Mouse (Mus musculus) intestine, postnatal 0 days (tissue): ENCODE measurements around the gene Cgrrf1. TPM values are rescaled to one million over a fixed set of nuclear protein-coding genes. Genes with fewer than 3 reads are reported as not detected.
"Not testable (repeated sequence)": the region's sequence is repeated elsewhere in the genome, so short reads cannot be mapped to it uniquely, and the experiment has no call there.

Source experiments
- ATAC-seq: fragments of 200-750 bp; cut with Nextera tagmentation; 2 replicates; pipeline ENCODE4 v1.8.0; 2017; ENCODE audit warnings: mild to moderate bottlenecking, moderate TSS enrichment, moderate library complexity
- H3K27ac ChIP-seq: fragments of 300-500 bp; sonication (generic); 2 replicates; pipeline ENCODE4 v1.5.1; 2014; ENCODE audit warnings: mild to moderate bottlenecking, low read depth, low read length, moderate library complexity
- H3K27me3 ChIP-seq: fragments of 300-500 bp; sonication (generic); replicated peaks from 2 replicates; pipeline ENCODE4 v1.6.1; 2014; ENCODE audit warnings: low read length, mixed read lengths; ENCODE audit not compliant: control insufficient read depth, insufficient read depth
- H3K36me3 ChIP-seq: fragments of 300-500 bp; sonication (generic); 2 replicates; pipeline ENCODE4 v1.6.1; 2014; ENCODE audit warnings: mild to moderate bottlenecking, moderate library complexity; ENCODE audit not compliant: control insufficient read depth, insufficient read depth
- H3K4me1 ChIP-seq: fragments of 300-500 bp; sonication (generic); replicated peaks from 2 replicates; pipeline ENCODE4 v1.6.1; 2014; ENCODE audit warnings: antibody characterized with exemption, low read length, mixed read lengths; ENCODE audit not compliant: control insufficient read depth, insufficient read depth
- H3K4me2 ChIP-seq: fragments of 300-500 bp; sonication (generic); replicated peaks from 2 replicates; pipeline ENCODE4 v1.6.1; 2014; ENCODE audit warnings: low read depth, mild to moderate bottlenecking, moderate library complexity
- H3K4me3 ChIP-seq: fragments of 300-500 bp; sonication (generic); 2 replicates; pipeline ENCODE4 v1.5.1; 2014; ENCODE audit warnings: low read depth, low read length
- H3K9ac ChIP-seq: fragments of 300-500 bp; sonication (generic); 2 replicates; pipeline ENCODE4 v1.6.1; 2014; ENCODE audit warnings: mild to moderate bottlenecking, low read depth, low read length
- H3K9me3 ChIP-seq: fragments of 300-500 bp; sonication (generic); 2 replicates; pipeline ENCODE4 v1.6.1; 2016; ENCODE audit warnings: mixed run types; ENCODE audit not compliant: control insufficient read depth
- CTCF ChIP-seq: sonication (generic); IDR thresholded peaks from 2 replicates; pipeline ENCODE4 v1.5.1; 2016; ENCODE audit warnings: low read depth, mild to moderate bottlenecking, control low read depth, antibody characterized with exemption, moderate library complexity
- WGBS: fragments of 180-500 bp; shearing (Covaris S2); extraction: QIAGEN DNeasy Blood & Tissue Kit; methylation state at CpG from one replicate; pipeline ENCODE4 v1.1.7; 2014; 5-methylcytosine and 5-hydroxymethylcytosine counted together
- polyA plus RNA-seq: library from polyadenylated mRNA; unstranded; fragments of >200 nt; fragmentation: Nextera tagmentation; extraction: Ambion mirVana; gene quantifications from 2 replicates; pipeline ENCODE4 v1.2.1, GENCODE M21; 2015

Cgrrf1 gene
- polyA plus RNA-seq, 1 experiment from 2014 or later: 35.3 TPM

DNA sequence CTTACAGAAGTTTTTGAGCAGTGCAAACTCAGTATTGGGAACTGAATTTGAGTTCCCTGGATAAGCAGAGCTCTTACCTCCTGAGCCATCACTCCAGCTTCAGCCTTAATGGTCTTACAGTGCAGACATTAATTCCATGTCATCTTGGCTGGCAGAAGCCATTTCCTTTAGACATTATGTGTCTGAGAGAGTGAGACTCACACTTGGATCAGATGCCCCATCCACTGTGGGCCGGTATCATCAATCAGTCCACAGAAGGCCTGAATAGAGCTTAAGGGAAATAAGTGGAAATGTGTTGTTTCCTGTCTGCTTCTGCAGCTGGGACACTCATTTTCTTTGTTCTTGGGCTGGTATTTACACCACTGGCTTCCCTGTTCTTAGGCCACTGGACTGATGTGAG, 28.1 kb upstream of the Cgrrf1 start:
- WGBS: 84% methylated on average over 1 of the region's 1 CpGs
- Histone ChIP-seq H3K4me1 (no peaks in the 10 kb centered on the region), H3K4me3 (no peak overlapping the region), H3K9ac (no peak overlapping the region), H3K4me2 (no peak overlapping the region), H3K36me3 (no peaks in the 10 kb centered on the region; the same call in 1 of the 2 replicates), H3K9me3 (no peaks in the 10 kb centered on the region), H3K27me3 (no peaks in the 10 kb centered on the region), H3K27ac (no peak overlapping the region)
- ATAC-seq: no peak
- no peak for TF ChIP-seq CTCF

DNA sequence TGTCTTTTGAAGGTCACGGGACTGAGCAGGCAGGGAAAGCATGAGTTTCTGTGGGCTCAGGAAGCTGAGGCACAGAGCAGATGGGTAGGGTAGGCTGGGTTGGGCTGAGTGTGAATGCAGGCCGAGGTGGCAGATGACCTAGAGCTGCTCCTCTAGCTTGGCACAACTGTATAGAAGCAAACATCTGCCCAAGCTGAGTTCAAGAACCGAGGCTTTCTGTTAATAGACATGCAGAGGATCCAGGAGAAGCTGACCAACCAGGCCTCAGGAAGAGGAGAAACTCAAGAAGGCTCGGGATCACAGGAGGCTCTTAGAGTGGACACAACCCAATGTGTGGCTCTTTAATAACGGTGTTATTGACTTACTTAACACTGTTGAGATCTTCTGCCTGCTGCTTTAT, 25.7 kb upstream of the Cgrrf1 start:
- Histone ChIP-seq H3K27ac (no peak overlapping the region), H3K9ac (no peak overlapping the region), H3K4me2 (no peak overlapping the region), H3K36me3 (peaks cover 13% of the 10 kb centered on the region; the same call in 1 of the 2 replicates), H3K27me3 (no peaks in the 10 kb centered on the region), H3K4me1 (no peaks in the 10 kb centered on the region), H3K4me3 (no peak overlapping the region), H3K9me3 (no peaks in the 10 kb centered on the region)
- ATAC-seq: no peak
- 83% methylated on average over 5 of the region's 5 CpGs for WGBS
- TF ChIP-seq CTCF: no peak

DNA sequence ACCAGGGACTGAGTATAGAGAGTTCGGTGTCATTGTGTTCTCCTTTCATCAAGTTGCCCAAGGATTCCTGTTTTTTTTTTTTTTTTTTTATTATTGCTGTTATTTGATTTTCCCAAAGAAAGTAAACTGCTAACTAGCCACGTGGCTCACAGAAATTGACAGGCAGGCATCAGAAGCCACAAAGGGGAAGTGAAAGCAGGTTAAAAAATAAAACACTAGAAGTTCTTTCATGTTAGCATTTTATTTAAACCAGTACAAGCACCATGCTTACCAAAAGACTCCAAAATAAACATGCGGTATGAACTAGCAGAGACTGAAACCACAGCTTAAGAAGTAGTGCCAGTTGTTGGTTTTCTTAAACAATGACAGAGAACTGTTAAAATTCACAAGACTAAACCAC, 24.0 kb upstream of the Cgrrf1 start:
- TF ChIP-seq CTCF: no peak
- no peak overlapping the region for H3K4me3 ChIP-seq
- peaks cover 30% of the 10 kb centered on the region for H3K36me3 ChIP-seq
- H3K9ac ChIP-seq: no peak overlapping the region
- no peak overlapping the region for H3K27ac ChIP-seq
- ATAC-seq: no peak
- H3K4me2 ChIP-seq: no peak overlapping the region
- H3K27me3 ChIP-seq: no peaks in the 10 kb centered on the region
- no peaks in the 10 kb centered on the region for H3K4me1 ChIP-seq
- H3K9me3 ChIP-seq: no peaks in the 10 kb centered on the region
- 66% methylated on average over 3 of the region's 3 CpGs for WGBS

DNA sequence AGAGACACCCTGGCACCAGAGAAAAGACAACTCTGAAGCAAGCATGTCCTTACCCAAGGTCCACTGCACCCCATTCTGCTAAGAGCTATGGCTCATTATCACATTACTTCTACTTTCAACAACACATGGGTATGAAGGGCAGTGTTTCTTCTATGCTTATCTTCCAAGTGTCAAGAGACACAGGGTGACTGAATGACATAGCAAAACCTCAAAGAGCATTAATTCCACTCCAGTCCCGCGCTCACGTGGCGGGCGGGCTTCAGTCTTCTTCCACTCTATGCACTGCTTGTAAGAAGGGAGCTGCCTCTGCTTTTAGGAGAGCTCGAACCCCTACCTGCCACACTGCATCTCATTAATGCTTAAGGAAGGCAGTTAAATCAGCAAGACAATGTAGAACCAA, 16.3 kb upstream of the Cgrrf1 start:
- Histone ChIP-seq H3K9me3 (no peaks in the 10 kb centered on the region), H3K4me3 (no peak overlapping the region), H3K9ac (no peak overlapping the region), H3K4me1 (no peaks in the 10 kb centered on the region), H3K27ac (no peak overlapping the region), H3K4me2 (no peak overlapping the region), H3K27me3 (no peaks in the 10 kb centered on the region), H3K36me3 (peaks cover 57% of the 10 kb centered on the region)
- 91% methylated on average over 6 of the region's 6 CpGs for WGBS
- TF ChIP-seq CTCF: no peak
- no peak for ATAC-seq

DNA sequence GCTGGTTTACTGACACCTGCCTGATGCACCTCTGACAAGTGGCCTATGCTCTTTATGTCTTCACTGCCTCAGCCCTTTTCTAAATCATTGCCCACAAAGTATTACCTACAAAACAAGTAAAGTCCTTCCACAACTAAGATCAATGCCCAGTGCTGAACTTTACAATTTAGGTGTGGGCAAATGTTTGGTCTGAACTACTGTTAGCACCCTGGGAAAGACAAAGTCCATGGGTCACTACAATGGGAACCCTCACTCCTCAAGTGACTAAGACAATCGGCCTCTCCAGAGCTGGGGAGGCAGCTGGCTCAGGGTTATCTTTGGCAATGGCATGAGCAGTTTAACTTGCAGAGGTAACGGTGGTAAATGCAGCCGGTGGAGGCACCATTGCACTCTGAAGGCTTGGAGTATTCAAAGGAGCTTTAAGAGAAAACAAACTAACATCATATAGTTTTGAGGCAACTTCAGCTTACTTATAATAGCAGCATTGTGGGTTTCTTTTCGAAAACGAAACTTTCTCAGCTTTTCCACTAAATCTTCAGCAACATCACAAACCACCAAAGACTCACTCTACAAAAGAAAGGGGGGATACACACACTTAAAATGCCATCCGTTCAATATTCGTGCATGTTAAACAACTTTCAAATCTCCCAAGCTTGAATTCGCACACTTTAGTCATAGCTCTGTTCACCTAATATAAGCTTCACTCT, 14.9 kb upstream of the Cgrrf1 start:
- Histone ChIP-seq H3K4me3 (no peak overlapping the region), H3K27ac (no peak overlapping the region), H3K4me1 (peaks cover 6% of the 10 kb centered on the region; the same call in 1 of the 2 replicates), H3K9me3 (no peaks in the 10 kb centered on the region), H3K36me3 (peaks cover 44% of the 10 kb centered on the region), H3K4me2 (no peak overlapping the region), H3K9ac (no peak overlapping the region), H3K27me3 (no peaks in the 10 kb centered on the region)
- TF ChIP-seq CTCF: no peak
- WGBS: 84% methylated on average over 8 of the region's 8 CpGs
- no peak for ATAC-seq

DNA sequence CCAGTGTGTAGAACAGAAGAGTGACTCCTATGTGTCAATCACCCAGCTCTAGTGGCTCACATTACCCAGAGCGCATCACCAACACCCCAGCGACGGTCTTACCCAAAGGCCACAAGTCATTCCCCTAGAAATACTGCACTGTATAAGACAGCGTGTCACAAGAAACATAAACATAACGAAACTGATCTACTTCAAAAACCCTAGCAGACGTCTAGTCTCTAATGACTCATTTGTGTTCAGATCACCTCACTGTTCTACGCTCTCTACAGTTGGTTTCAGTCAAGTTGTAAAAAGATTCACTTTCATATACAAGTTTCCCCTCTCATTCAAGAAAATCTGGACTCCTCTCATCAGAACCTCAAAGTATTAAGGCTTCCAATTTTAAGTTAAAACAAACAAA, 13.2 kb upstream of the Cgrrf1 start:
- WGBS: 81% methylated on average over 7 of the region's 7 CpGs
- H3K4me3 ChIP-seq: no peak overlapping the region
- peaks cover 27% of the 10 kb centered on the region for H3K36me3 ChIP-seq
- no peak for TF ChIP-seq CTCF
- peaks cover 6% of the 10 kb centered on the region; the same call in 1 of the 2 replicates for H3K4me1 ChIP-seq
- H3K9ac ChIP-seq: no peak overlapping the region
- no peaks in the 10 kb centered on the region for H3K27me3 ChIP-seq
- no peak overlapping the region for H3K4me2 ChIP-seq
- no peaks in the 10 kb centered on the region for H3K9me3 ChIP-seq
- H3K27ac ChIP-seq: no peak overlapping the region
- no peak for ATAC-seq

DNA sequence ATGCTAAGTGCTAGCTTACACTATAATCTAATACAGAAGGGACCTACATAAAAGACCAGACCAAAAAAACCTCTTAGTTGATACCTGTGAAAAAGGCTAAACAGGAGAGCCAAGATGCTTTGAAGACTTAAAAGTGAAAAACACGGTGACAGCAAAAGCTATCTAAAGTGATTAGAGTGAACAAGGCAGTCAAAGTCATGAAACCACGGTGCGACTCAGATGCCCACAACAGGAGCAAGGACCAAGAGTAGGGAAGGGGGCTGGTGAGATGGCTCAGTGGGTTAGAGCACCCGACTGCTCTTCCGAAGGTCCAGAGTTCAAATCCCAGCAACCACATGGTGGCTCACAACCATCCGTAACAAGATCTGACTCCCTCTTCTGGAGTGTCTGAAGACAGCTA, 12.0 kb upstream of the Cgrrf1 start:
- WGBS: 86% methylated on average over 5 of the region's 6 CpGs

More for the DNA sequence above, 12.0 kb upstream of the Cgrrf1 start:
- peaks cover 18% of the 10 kb centered on the region for H3K36me3 ChIP-seq
- not testable (repeated sequence) for H3K4me1 ChIP-seq, H3K27me3 ChIP-seq, ATAC-seq, H3K4me3 ChIP-seq, H3K9me3 ChIP-seq, H3K4me2 ChIP-seq, H3K9ac ChIP-seq, H3K27ac ChIP-seq
